Mouse (Mus musculus): ENCODE data around the gene Alpk1. TPM values are rescaled to one million over a fixed set of nuclear protein-coding genes. Genes with fewer than 3 reads are reported as not detected.

Alpk1 gene
- 0.76 and 0.87 TPM in 2 replicates for polyA plus RNA-seq (2016; fragmentation: Nextera tagmentation; extraction: Ambion mirVana)

- peak within 1 kb of the TSS; percentile 66 for H3K27ac ChIP-seq
- peaks cover 10% of the 10 kb centered on the region for H3K4me1 ChIP-seq
- no peaks in the 10 kb centered on the region for H3K36me3 ChIP-seq (replicated peaks)
- H3K9me3 ChIP-seq = peaks cover 4% of the 10 kb centered on the region; the same call in 1 of the 2 replicates
- H3K27me3 ChIP-seq (ENCODE audit: poor library complexity, severe bottlenecking) = peaks cover 19% of the 10 kb centered on the region
- 2% methylated on average over 24 of the region's 24 CpGs for WGBS
- peak within 1 kb of the TSS; percentile 49 for H3K4me3 ChIP-seq
- DNase-seq (ENCODE audit: extremely low spot score, low spot score) = peak; percentile 64
Measured at GRCm38 (mm10) chr3:127780021-127780644, at the start of gene Alpk1. Alpk1 (minus strand) TSS chr3:127780527.

- H3K27ac ChIP-seq = peak overlapping the region; percentile 6; the same call in 1 of the 2 replicates
- DNase-seq (ENCODE audit: extremely low spot score, low spot score) = no peak
- H3K4me3 ChIP-seq = no peak overlapping the region
- H3K27me3 ChIP-seq (ENCODE audit: poor library complexity, severe bottlenecking) = no peaks in the 10 kb centered on the region
- whole genome bisulfite sequencing = 71% methylated on average over 7 of the region's 7 CpGs
- peaks cover 13% of the 10 kb centered on the region for H3K36me3 ChIP-seq (replicated peaks)
- H3K4me1 ChIP-seq = peaks cover 18% of the 10 kb centered on the region
- no peaks in the 10 kb centered on the region for H3K9me3 ChIP-seq
Measured at GRCm38 (mm10) chr3:127827123-127827522, 46.8 kb upstream of the Alpk1 start.

GRCm38 (mm10) chr3:127826503-127826902 is 46.2 kb upstream of the Alpk1 start:
- H3K27me3 ChIP-seq (ENCODE audit: poor library complexity, severe bottlenecking) = no peaks in the 10 kb centered on the region
- peak overlapping the region; percentile 6; the same call in 1 of the 2 replicates for H3K27ac ChIP-seq
- peaks cover 19% of the 10 kb centered on the region for H3K36me3 ChIP-seq (replicated peaks)
- 82% methylated on average over 7 of the region's 7 CpGs for WGBS
- H3K4me1 ChIP-seq = peaks cover 18% of the 10 kb centered on the region
- no peak overlapping the region for H3K4me3 ChIP-seq
- no peaks in the 10 kb centered on the region for H3K9me3 ChIP-seq
- DNase-seq (ENCODE audit: extremely low spot score, low spot score) = no peak

GRCm38 (mm10) chr3:127823886-127824863 is 43.8 kb upstream of the Alpk1 start:
- Histone ChIP-seq H3K36me3 (replicated peaks) (peaks cover 29% of the 10 kb centered on the region), H3K27ac (no peak overlapping the region), H3K4me1 (peaks cover 18% of the 10 kb centered on the region), H3K9me3 (no peaks in the 10 kb centered on the region), H3K27me3 (ENCODE audit: poor library complexity, severe bottlenecking) (no peaks in the 10 kb centered on the region), H3K4me3 (no peak overlapping the region)
- 78% methylated on average over 17 of the region's 17 CpGs for WGBS
- no peak for DNase-seq (ENCODE audit: extremely low spot score, low spot score)

- no peaks in the 10 kb centered on the region for H3K9me3 ChIP-seq
- H3K27me3 ChIP-seq (ENCODE audit: poor library complexity, severe bottlenecking) = no peaks in the 10 kb centered on the region
- DNase-seq (ENCODE audit: extremely low spot score, low spot score) = no peak
- no peak overlapping the region for H3K27ac ChIP-seq
- no peak overlapping the region for H3K4me3 ChIP-seq
- H3K4me1 ChIP-seq = peaks cover 8% of the 10 kb centered on the region; the same call in 1 of the 2 replicates
- WGBS = 89% methylated on average over 5 of the region's 5 CpGs
- peaks cover 42% of the 10 kb centered on the region for H3K36me3 ChIP-seq (replicated peaks)
Measured at GRCm38 (mm10) chr3:127821209-127821608, 40.9 kb upstream of the Alpk1 start.

- Histone ChIP-seq H3K36me3 (replicated peaks) (peaks cover 45% of the 10 kb centered on the region), H3K9me3 (no peaks in the 10 kb centered on the region), H3K27ac (no peak overlapping the region), H3K4me1 (peaks cover 8% of the 10 kb centered on the region; the same call in 1 of the 2 replicates), H3K27me3 (ENCODE audit: poor library complexity, severe bottlenecking) (no peaks in the 10 kb centered on the region), H3K4me3 (no peak overlapping the region)
- DNase-seq (ENCODE audit: extremely low spot score, low spot score) = no peak
- 91% methylated on average over 1 of the region's 1 CpGs for WGBS
Measured at GRCm38 (mm10) chr3:127820400-127820799, 40.1 kb upstream of the Alpk1 start.

GRCm38 (mm10) chr3:127818694-127819663 is 38.7 kb upstream of the Alpk1 start:
- Histone ChIP-seq H3K4me3 (no peak overlapping the region), H3K36me3 (replicated peaks) (peaks cover 52% of the 10 kb centered on the region), H3K9me3 (no peaks in the 10 kb centered on the region), H3K27me3 (ENCODE audit: poor library complexity, severe bottlenecking) (no peaks in the 10 kb centered on the region), H3K27ac (no peak overlapping the region), H3K4me1 (peaks cover 6% of the 10 kb centered on the region; the same call in 1 of the 2 replicates)
- DNase-seq (ENCODE audit: extremely low spot score, low spot score) = no peak
- 89% methylated on average over 11 of the region's 11 CpGs for whole genome bisulfite sequencing

GRCm38 (mm10) chr3:127817120-127817683 is 36.9 kb upstream of the Alpk1 start:
- Histone ChIP-seq H3K9me3 (no peaks in the 10 kb centered on the region), H3K36me3 (replicated peaks) (peaks cover 65% of the 10 kb centered on the region), H3K27ac (no peak overlapping the region), H3K4me3 (no peak overlapping the region), H3K27me3 (ENCODE audit: poor library complexity, severe bottlenecking) (no peaks in the 10 kb centered on the region), H3K4me1 (peaks cover 3% of the 10 kb centered on the region; the same call in 1 of the 2 replicates)
- DNase-seq (ENCODE audit: extremely low spot score, low spot score) = no peak
- WGBS = 79% methylated on average over 7 of the region's 7 CpGs

- 90% methylated on average over 7 of the region's 7 CpGs for WGBS
- Histone ChIP-seq H3K4me1 (peaks cover 11% of the 10 kb centered on the region), H3K27ac (no peak overlapping the region), H3K4me3 (no peak overlapping the region), H3K36me3 (replicated peaks) (peaks cover 83% of the 10 kb centered on the region), H3K27me3 (ENCODE audit: poor library complexity, severe bottlenecking) (no peaks in the 10 kb centered on the region), H3K9me3 (no peaks in the 10 kb centered on the region)
- no peak for DNase-seq (ENCODE audit: extremely low spot score, low spot score)
Measured at GRCm38 (mm10) chr3:127809103-127809502, 28.8 kb upstream of the Alpk1 start.

GRCm38 (mm10) chr3:127807846-127808245 is 27.5 kb upstream of the Alpk1 start:
- Histone ChIP-seq H3K36me3 (replicated peaks) (peaks cover 70% of the 10 kb centered on the region), H3K4me3 (no peak overlapping the region), H3K27ac (no peak overlapping the region), H3K4me1 (peaks cover 15% of the 10 kb centered on the region), H3K27me3 (ENCODE audit: poor library complexity, severe bottlenecking) (no peaks in the 10 kb centered on the region), H3K9me3 (no peaks in the 10 kb centered on the region)
- WGBS = 48% methylated on average over 5 of the region's 5 CpGs
- no peak for DNase-seq (ENCODE audit: extremely low spot score, low spot score)

GRCm38 (mm10) chr3:127805991-127806390 is 25.7 kb upstream of the Alpk1 start:
- no peak overlapping the region for H3K4me3 ChIP-seq
- no peak for DNase-seq (ENCODE audit: extremely low spot score, low spot score)
- no peaks in the 10 kb centered on the region for H3K27me3 ChIP-seq (ENCODE audit: poor library complexity, severe bottlenecking)
- H3K9me3 ChIP-seq = no peaks in the 10 kb centered on the region
- 94% methylated on average over 6 of the region's 6 CpGs for WGBS
- peaks cover 52% of the 10 kb centered on the region for H3K36me3 ChIP-seq (replicated peaks)
- H3K27ac ChIP-seq = no peak overlapping the region
- peaks cover 17% of the 10 kb centered on the region for H3K4me1 ChIP-seq

GRCm38 (mm10) chr3:127805071-127805470 is 24.7 kb upstream of the Alpk1 start:
- DNase-seq (ENCODE audit: extremely low spot score, low spot score) = no peak

More at GRCm38 (mm10) chr3:127805071-127805470, 24.7 kb upstream of the Alpk1 start:
- H3K36me3 ChIP-seq (replicated peaks) = peaks cover 45% of the 10 kb centered on the region
- H3K27me3 ChIP-seq (ENCODE audit: poor library complexity, severe bottlenecking) = no peaks in the 10 kb centered on the region
- H3K4me1 ChIP-seq = peaks cover 17% of the 10 kb centered on the region
- 91% methylated on average over 12 of the region's 12 CpGs for WGBS
- no peak overlapping the region for H3K27ac ChIP-seq
- H3K4me3 ChIP-seq = no peak overlapping the region
- H3K9me3 ChIP-seq = no peaks in the 10 kb centered on the region

Measured in forebrain, embryonic 10.5 days (tissue).